Mouse (Mus musculus): ENCODE measurements around the gene Nxph1. TPM values are rescaled to one million over a fixed set of nuclear protein-coding genes. Genes with fewer than 3 reads are reported as not detected.
A peak's percentile ranks its signal among the peaks of the same experiment; 100 is the strongest.

The Nxph1 gene
- total RNA-seq (2022): not detected

DNA sequence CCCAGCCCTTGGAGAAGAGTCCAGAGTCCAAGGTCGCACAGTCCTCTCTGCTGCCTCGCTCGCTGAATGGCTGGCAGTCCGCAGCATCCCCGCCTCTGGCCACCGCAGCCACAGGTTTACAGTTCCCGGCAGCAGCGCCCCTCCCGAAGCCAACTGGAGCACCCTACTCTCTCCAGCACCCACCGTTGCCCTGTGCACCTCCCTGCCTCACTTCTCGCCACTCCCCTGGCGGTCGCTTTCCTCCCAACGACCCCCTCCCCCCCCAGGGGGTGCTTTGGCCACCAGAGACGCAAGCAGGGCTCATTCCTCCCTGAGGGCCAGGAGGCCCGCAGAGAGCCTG lies at the start of gene Nxph1:
TSS of gene Nxph1 (plus strand) at position 301 of the 340 bp plus-strand sequence.
- no peak for DNase-seq (ENCODE audit: low spot score)

DNA sequence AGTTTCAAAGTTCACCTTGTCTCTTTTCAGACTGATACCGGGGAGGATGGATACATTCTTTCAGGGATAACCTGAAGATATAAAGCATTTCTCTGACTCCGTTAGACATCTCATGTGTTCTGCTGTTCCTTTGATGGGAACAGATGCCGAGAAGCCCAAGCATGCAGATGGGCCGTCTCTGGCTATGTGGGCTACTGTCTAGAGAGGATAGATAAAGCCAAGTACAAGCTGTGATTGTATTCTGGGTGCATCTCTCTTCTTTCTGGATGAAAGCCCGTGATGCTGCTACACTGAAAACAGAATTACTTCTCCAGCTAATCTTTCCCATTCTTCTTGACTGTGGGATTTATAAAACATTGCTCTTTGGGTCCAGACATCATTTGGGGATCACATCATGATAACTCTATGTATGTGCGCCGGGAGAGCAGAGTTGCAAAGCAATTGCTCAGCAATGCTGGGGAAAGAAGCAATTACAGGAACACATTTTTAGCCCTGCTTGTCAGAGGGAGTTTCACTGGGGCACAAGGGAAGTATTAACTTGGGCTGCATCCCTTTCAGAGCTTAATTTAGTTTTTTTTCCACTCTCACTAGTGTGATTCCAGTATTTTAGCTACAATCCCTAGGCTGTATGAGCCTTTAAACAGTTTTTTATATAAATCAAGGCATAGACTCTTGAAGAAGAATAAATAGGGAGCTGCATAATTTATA lies 48.1 kb upstream of the Nxph1 start:
- no peak for DNase-seq (ENCODE audit: low spot score)

DNA sequence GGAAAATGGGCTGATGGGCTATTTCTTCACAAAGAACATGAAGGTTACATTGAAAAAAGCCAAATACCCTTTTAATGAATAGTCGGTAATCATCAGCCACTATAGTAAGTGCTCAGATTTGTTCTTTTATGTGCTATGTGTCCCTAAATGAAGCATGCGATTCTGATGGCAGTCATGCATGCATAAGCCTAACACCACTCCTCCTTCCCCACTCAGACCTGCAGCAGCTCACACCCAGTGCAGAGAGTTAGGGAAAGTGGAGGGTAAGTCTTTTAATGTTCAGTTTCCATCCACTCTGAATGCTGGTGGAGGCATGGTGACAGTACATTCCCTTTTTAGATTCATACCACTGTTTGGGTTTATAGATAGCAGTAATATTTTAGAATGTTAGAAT lies 47.5 kb upstream of the Nxph1 start:
- no peak for DNase-seq (ENCODE audit: low spot score)

DNA sequence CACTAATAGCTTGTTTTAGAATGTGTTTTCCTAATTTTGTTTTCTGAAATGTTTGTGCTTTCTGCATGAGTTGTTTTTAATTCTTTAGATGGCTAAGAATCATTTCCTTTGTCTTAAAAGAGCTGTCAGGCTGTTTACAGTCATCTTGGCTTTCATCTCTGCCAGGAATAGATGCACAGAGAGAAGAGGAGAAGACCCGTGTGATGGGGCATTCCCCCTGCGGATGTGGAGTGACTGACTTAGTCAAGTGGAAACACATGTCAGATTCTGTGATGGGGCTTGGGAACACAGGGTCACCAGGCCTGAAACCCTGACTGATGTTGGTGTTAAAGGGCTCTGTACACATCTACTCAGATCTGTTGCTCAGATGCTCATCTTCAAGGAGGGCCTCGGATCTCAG lies 40.3 kb upstream of the Nxph1 start:
- no peak for DNase-seq (ENCODE audit: low spot score)

DNA sequence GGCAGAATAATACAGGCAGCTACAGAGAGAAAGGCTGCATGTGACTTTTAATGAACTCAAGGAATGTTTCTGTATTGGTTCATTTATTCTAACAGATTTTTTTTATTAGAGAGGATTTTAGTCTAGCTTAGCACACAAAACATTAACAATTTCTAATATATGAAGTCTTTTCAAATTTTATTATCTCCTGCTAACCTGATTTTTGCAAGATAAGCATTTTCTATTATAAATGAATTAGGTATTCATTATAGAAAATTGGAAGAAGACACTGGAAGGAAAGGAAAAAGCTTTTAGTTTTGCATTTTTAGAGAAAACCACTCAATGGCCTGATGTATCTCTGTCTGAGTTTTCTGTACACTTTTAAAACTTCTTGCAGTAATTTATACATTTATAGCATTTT lies 34.8 kb upstream of the Nxph1 start:
- DNase-seq (ENCODE audit: low spot score): no peak

DNA sequence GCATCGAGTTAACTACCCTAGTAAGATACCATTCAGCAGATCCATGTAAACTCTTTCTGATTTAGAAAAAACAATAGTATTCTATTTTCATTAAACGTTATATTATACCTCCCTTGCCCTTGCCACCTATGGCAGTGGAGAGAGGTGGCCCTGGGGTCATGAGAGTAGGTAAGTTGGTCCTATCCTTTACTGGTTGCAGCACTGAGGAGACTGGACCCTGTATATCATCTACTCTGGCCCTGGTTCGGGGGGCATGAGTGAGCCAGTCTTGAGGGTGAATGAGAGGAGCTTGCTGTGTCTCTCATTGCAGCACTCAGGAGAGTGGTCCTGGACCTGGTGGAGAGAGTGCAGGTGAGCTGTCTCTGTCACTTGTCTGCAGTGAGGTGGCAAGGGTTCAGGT lies 33.5 kb upstream of the Nxph1 start:
- no peak for DNase-seq (ENCODE audit: low spot score)

DNA sequence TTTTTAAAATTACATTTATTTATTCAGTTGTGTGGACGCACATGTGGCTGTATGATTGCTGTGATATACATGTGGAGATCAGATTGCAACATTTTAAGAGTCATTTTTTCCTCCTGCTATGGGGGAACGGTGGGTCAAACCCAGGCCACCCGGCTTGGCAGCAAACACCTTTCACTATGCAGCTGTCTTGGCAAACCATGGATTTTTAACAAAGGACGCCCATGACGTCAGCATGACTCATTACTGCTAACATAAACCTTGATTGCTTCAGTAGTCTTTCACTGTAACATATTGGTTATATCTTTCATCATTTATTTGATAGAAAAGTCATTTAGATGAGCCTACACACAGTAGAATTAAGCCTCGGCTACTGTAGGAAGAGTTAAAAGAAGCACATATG lies 23.8 kb upstream of the Nxph1 start:
- DNase-seq (ENCODE audit: low spot score): no peak

DNA sequence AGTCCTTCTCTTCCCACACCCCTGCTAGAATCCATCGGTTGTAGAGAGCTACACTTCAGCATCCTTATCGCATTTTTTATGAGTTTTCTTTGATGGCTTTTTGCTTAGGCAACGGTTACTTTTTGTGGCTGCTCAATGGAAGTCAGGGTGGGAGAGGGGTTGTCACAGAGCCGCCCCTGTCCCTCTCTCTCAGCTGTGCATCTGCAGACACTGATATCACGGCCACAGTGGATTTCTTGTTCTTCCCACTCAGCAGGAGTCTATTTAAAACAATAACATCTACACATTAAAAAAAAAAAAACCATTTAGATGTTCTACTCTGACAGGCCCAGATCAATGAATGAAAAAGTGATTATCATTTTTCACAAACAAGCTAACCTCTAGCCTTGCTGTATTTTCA lies 13.0 kb upstream of the Nxph1 start:
- DNase-seq (ENCODE audit: low spot score): no peak

DNA sequence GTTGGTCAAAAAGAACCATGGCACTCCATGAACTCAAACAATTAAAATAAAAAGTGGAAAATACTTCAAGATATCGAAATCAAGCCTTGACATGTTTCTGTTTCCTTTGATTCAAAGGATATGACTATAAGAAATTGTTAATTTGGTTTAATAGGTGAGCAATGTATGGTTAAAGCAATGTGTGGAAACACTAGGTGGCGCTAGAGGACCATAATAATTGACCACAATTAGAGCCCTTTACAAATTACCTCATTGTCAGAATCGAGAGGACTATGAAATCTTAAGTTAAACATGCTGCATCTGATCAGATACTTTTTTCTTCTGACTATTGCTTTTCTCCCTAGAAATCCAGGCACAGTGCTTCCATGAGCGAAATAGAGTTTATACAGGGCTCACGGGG lies 12.5 kb upstream of the Nxph1 start:
- DNase-seq (ENCODE audit: low spot score): peak; percentile 38

DNA sequence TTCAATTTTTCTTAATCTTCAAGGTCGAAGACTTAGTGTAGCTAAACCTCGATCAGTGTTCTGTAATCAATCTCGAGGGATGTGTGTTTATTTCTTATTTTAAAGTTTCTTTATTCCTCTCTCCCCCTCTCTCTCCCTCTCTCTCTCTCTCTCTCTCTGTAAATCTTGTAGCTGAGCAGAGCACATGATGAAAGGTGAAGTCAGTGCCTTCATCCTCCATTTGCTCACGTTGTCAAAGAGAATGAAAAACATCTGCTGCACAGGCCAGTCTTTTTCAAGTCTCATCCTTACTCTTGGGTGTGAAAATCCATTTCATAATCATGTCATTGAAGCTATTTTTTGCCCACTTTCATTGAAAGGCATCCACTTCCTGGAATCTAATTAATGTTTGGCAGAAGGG lies 12.1 kb upstream of the Nxph1 start:
- DNase-seq (ENCODE audit: low spot score): no peak

DNA sequence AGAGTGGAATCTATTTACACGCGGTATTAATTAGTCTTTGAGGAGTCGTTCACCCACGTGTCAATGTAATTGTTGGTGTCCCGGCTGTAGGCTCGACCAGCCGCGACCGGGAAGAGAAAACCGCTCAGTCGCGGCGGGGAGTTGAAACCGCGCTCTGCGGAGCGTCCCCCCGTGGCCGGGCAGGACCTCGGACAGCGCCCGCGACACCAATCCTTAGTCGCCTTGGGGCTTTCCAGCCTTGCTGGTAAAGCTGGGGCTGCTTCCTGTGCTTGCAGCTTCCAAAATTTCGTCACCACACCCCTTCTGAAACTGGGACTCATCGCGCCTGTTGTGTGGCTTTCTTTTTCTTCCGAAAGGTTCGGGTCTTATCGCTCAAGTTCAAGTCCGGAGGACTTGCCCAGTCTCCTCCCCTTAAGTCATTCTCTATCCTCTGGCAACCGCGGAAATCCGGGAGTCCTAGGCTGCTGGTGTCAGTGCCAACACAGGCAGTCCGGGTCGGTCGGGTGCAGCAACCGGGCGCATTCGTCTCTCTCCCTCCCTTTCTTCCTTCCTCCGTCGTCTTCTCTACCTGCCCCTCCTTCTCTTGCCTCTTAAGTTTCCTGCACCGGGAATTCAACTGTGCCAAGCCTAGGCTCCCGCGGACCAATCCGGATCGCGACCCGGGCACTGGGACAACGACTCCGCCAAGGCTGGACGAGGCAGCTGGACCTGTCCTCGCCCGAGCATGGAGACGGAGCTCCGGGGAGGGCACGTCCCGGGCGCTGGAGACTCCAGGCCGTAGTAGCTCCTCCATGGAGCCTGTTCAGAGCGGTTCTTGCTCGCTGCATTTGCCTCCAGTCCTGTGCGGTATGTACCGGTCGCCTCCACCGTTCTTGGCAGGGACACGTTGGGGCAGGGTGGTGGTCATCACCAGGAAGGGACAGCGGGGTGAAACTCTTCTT lies 510 bp downstream of the Nxph1 start:
- no peak for DNase-seq (ENCODE audit: low spot score)

DNA sequence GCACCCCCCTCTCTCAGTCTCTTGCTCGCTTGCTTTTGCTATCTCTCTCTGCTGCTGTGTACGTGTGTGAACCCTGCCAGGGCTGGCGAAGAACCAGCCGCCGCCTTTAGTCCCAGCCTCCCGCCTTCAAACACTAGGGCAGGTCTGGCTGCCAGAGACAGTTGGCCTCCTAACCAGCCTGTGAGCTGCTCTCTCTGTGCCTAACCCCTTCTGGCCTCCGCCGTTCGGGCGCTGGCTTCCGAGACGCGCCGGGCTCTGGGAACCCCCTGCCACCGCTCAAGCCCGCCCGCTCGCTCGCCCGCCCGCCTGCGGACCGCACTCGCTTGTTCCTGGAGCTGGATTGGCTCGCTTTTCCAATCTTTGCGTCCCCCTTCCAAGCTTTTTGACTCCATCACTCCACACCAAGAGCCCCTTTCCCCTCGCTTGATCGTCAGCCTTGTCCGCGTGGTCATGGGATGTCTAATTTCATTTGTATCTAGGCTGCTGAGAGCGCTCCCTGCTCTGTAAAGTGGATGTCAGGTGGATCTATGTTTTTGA lies 1.5 kb downstream of the Nxph1 start:
- DNase-seq (ENCODE audit: low spot score): no peak

DNA sequence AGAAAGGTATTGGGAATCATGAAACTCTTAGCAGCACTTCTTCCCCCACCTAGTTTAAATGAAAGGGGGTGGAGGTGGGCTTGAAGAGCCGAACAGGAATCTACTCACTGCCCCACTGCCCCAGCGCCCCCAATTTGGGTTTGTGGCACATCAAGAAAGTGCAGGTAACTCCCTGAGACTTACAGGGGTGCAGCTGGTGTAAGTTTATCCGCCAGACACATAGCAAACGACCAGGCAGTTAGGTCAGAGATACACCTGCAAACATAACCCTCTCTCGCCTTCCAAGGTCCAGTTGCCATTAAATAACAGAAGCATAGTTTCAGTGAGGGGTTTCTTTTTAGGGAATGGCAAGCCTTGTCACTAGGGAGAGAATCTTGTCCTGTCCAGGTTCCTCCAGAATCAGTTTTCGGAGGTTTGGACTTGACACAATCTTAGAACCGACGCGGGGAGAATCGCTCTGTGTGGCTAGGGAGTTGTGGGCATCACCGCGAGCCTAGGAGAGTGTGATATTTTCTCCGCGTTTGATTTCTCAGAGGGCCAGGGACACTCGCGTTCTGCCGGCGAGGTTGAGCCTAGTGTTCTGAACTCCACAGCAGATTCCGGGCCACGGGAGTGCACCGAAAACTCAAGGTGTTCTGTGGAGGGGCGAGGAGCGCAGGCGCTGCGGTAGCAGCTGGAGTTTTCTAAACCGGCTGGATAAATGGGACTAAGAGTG lies 2.5 kb downstream of the Nxph1 start:
- no peak for DNase-seq (ENCODE audit: low spot score)

DNA sequence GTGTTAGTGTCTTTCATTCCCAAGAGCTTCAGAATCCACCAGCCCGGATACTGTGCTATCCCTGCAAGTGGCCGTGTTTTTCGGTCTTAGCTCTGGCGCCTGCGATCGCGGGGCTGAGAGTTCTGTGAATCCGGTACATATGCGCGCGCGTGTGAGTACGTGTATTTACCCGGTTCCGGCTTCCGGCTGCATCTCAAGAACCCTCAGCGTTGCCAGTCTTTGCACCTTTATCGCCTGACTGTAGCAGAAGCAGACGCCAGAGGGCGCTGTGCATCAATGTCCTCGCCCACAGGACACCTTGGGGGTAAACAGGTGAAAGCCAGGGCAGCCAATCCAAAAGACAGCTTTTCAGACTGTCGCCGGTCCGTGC lies 3.1 kb downstream of the Nxph1 start:
- DNase-seq (ENCODE audit: low spot score): no peak

DNA sequence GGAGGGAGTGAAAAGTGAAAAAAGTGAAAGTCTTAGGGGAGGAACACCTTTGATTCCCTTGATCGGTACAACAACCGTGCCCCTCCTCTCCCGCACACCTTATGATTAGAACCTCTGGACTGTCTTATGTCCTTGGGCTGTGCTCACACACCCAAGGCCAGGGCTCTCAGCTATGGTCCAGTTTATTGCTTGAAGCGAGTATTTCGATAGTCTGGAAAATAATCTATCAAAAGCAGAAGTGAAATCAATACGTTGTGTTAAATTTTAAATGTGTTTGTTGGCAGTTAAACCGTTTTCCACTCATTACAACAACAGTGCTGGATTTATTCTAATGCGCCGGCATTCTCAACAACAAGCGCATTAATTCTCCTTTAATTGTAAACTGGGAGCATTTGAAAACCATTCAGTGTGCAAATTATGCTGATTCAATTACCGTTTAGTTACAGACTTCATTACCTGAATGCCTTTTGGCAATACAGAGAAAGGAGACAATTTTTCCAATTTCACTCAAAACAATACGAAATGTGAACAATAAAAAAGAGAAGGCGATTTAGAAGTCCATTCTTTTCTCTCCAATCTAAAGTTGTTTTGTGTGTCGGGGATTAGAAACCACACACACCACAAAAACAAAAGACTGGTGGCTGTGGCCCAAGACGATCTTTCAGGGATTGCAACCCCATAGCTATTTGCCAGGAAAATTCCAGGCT lies 3.8 kb downstream of the Nxph1 start:
- DNase-seq (ENCODE audit: low spot score): no peak

DNA sequence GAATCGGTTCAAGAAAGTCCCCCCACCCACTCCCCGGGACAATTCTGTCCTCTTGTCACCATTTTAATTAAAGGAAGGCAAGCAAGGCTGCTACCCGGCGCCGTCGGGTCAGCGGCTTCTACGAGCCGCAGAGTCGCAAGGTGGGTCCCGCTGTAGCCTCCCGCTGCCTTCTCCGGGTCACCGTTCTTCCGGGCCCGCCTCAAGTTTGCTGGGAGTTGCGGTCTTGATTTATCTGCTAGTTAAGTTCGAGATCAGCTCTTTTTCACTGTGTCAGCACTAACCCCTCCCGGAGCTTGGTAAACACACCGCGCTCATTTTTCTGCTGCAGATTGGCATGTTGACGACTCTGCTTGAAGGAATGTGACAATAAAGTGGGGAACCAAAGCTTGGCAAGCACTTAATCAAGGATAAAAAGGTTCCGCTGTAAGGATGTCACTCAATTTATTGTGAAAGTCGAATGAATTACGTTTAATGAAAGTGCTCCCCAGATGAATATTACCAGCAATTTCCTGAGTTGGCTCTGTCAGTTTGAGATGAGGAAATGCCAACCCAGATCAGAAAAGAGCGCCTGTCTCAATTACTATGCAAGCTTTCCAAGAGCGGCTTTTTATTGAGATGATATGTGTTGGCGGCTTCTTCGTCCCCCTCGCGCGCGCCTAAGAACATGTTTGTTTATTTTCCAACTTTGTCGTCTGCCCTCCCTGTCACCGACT lies 7.7 kb downstream of the Nxph1 start:
- no peak for DNase-seq (ENCODE audit: low spot score)

DNA sequence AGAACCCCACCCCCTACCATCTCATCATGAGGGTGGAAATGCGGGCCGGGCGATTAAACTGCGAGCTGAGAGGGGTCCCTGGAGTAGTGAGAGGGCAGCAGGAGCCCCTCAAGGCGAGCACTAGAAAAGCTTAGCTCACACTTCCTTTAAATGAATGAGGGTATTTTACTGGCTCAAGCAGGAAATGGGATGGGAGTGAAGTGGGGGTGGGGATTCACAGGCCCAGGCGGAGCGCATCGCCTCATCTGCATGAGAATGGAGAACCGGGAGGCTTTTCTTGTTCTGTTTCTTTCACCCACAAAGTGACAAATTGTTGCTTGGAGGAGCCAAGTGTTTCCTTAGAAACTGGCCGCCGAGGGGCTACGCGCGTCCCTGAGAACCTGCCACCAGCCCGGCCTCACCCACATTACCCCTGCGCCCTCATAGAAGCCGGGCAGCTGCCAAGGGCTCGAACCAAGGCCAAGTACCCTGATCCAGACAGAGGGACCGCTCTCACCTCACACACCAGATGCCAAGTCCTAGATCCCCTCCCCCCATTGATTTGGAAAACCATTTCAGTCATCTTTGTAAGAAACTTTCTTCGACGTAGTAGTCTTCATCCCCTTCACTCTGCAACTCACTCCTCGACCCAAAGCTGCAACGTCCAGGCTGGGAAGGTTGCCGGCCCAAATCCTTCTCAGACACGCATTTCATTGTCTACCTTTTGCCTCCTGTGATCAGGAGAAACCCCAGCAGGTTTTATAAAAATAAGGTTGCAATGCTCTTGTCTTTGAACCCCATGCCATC lies 8.7 kb downstream of the Nxph1 start:
- DNase-seq (ENCODE audit: low spot score): no peak

DNA sequence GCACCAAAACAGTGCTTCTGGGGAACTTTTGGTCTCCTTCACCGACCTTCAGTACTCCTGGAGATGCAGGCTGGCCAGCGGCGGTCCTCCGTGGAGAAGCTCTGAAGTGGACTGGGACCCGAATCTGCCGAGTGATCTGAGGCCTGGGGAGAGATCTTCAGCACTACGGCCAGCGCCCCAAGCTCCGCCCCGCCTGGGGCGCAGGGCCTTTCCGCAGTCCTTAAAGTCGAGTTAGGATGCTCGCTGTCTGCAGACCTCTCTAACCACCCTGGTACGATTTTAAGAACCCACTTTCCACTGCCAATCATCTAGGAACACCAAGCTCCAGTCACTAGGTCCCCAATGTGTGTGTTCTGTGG lies 9.3 kb downstream of the Nxph1 start:
- no peak for DNase-seq (ENCODE audit: low spot score)

DNA sequence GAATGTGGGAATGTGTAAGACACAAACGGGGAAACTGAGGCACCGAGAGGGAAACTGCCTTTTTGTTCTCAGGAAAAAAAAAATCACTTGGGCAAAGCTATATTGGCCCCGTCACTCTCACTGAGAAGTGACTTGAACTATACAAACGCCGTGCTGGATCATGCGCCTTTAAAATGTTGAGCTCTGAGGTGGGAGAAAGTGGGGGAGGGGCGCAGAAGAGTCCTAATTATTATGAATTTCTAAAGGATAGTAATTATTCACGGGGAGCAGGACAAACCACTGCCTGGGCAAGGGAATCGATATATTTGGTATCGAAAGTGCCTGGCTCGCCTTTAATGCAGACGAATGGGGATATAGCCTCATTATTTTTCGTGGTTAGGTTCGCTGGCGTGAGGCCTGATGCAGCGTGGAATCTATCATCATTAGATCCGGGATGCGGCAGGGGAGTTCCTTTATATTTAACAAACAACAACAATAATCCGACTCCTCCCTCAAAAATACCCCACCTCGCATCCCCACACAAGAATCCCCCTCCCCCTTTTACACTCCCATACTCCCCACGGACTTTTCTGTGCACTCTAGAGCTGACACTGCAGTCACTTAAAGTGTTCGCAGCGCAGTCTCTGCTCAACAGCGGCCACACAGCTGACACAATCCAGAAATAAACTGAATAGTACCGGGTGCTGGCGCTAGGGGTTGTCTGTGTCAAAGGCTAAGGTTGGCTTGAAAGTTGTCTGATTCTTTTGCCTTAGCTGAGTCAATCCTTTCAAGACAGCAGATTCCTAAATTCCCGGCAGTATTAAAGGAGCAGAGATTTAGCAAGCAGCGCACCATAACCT lies 10.1 kb downstream of the Nxph1 start:
- no peak for DNase-seq (ENCODE audit: low spot score)

Measured in heart, adult 8-10 months (tissue).